Mouse (Mus musculus) c-Kit-positive CD71-positive TER-119-negative erythroid progenitor cells, embryonic 14.5 days (primary cell): ENCODE measurements at regions not wholly inside any gene's neighbourhood (a gene's known extent, or its start where the extent isn't known, plus 50 kb on each side); places are given as distances from the start of the nearest gene placed in this dataset.

Experiments used
- DNase-seq: peaks from one replicate; pipeline ENCODE4 v3.0.0-alpha.2; 2013; ENCODE audit warnings: low read depth

DNA sequence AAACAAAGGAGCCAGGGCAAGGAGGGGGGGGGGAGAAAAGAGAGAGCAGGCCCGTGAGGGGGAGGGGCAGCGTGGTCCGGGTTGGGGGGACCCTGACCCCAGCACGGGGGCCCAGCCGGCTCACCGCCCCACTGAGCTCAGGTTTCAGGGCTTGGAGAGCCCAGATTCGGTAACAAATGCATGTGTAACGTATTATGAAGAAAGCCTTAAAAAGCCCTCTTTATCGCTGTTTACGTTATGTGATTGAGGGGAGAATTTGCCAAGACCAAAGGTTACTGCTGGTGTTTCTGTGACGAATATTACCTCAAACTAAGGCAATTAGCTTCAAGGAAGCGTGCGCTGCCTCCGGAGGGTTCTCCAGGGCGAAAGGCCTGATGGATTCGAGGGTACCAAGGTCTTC, 54.2 kb downstream of the Barx1 start:
- DNase-seq: no peak

- DNase-seq: no peak
These were observed 54.7 kb downstream of the Barx1 start for GRCm38 (mm10) chr13:48717451-48717850.

GRCm38 (mm10) chr13:48723676-48724075, 60.9 kb downstream of the Barx1 start:
- no peak for DNase-seq

- no peak for DNase-seq
These were observed 63.6 kb downstream of the Barx1 start for GRCm38 (mm10) chr13:48726430-48726829.

DNA sequence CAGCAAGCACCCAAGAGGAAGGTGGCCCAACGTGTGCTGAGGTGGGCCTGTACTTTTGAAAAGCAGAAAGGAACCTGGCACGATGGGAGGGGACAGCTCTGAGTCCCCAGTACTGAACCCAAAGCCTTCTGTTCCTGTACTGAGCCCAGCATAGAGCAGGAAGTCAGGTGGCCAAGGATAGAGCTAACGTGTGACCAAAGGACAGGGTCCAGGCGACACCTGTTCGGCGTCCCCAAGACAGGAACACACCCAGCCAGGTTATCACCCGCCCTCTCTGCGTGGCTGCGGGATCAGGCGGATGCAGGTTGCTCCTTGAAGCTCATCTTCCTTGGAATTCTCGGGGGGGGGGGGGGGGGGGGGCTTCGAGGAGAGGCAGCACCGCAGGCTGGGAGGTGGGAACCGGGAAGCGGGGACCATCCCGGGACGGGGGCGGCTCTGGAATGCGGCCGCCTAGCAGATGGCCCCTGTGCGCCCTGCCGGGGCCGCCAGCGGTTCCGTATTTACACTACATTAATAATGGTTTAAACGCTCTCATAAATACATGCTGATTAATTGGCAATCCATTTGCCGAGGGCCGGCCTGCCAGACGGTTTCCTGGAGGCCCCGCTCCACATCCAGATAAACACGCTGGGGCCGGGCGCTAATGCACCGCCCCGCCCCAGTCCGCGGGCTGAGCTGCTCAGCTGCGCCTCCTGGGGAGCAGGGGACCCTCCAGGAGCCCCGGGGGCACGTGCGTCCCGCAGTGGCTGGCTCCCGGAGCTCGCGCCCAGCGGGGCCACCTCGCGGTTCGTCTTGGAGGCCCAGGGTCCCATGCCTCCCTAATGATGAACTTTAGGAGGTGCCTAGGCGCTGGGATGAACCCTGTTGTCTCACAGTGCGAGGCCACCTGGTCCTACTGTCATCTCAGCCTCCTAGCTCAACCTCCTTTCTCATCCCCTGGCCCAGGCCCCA, 68.5 kb downstream of the Barx1 start:
- peak; percentile 19 for DNase-seq

DNA sequence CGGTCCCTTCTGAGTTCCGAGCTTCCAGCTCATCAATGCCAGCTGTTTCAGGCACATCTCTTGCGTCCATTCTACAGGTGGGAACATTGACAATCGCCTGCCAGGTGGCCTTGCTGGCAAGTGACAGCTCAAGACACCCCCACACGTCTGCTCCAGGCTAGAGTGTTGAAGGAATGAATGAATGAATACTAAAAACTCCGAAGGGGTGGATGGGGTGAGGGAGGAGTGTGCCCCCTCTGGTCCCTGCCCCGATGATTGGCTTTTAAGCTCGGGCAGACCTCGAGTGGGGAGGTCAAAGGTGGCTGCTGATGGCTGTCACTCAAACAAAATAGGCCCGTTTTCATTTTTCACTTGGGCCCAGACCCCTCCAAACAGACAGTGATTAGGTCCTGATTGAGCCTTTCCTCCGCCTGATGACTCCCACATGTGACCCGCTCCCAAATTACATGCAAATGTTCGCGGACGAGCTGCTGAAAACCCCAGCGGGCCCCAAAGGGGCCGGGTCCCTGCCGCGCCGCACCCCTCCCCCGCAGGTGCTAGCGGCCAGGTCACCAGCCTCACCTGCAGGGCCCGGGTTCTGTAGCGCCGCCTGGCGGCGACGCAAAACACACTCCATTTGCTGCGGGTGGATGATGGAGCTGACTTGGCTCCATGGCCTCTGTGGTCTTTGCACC, 69.5 kb downstream of the Barx1 start:
- no peak for DNase-seq

DNA sequence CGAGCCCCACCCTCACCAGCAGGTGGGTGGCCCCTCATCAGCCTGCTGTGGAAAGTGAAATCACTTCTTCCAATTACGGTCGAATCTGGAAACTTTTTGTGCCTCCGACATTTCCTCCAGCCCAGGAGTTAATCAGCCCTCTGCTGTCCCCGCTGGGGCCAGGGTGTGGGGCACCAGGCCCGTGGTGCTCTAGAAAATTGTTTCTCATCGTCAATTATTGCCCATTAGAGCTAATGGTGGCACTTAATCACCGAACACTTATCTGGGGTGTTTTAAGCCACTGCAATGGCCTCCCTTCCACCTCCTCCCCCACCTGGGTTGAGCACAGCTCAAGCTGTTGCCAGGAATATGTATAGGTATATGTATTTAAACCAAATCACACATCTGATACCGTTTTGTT, 72.2 kb downstream of the Barx1 start:
- DNase-seq: no peak

DNA sequence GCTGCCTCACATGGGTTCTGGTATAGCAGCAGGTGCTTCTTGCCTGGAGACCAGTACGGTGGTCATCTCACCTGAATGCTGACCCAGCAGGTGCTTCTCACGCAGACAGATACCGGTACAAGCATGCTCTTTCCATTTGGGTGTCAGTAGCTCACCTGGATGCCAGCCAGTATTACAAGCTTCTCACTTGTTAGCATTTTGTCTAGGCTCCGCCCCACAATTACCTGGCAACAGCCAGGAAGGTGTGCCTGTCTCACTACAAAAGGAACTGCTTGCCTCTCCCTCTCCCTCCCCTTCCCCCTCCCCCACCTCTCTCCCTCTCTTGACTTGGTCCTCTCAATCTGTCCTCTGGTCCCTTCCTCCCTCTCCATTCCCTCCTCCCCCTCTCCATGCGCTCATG, 82.8 kb downstream of the Barx1 start:
- DNase-seq: no peak

DNA sequence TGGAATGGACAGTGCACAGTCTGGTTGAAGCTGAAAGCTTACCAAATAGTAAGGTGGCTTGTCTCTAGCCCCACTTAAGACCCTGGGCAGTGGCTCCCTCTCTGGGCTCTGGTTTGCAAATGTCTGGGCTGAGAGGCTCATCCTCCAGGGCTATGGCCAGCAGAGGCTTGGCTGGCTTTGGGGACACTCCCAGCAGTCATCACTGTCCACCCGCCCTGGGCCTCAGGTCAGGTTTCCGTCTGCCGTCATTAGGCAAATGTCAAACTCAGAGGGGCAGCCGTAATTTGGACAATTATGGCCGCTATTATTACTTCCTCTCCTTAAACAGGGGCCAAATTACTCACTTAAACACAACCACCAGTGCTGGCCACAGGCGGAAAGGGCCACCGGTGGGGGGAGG, 83.5 kb downstream of the Barx1 start:
- DNase-seq: no peak
